Mouse (Mus musculus) brain, embryonic 14.5 days (tissue): ENCODE data around the gene Cnih4. TPM values are rescaled to one million over a fixed set of nuclear protein-coding genes. Genes with fewer than 3 reads are reported as not detected.

Experiments
- DNase-seq: peaks from one replicate; pipeline ENCODE4 v3.0.0-alpha.2; 2011; ENCODE audit warnings: low read depth
- CTCF ChIP-seq: fragments of 200-500 bp; IDR thresholded peaks from 2 replicates; pipeline ENCODE4 v1.5.1; 2012; ENCODE audit warnings: inconsistent platforms, mild to moderate bottlenecking, moderate library complexity, borderline replicate concordance; ENCODE audit not compliant: insufficient read depth, insufficient read length; ENCODE audit errors: extremely low read depth
- POLR2A ChIP-seq: fragments of 200-500 bp; IDR thresholded peaks from 2 replicates; pipeline ENCODE4 v1.6.1; 2012; ENCODE audit warnings: mild to moderate bottlenecking, inconsistent platforms, borderline replicate concordance; ENCODE audit not compliant: poor library complexity, insufficient read depth, insufficient read length, severe bottlenecking; ENCODE audit errors: extremely low read depth
- polyA plus RNA-seq: library from polyadenylated mRNA; depleted of rRNA; stranded (reverse); fragments of >200 nt; gene quantifications from 2 replicates; pipeline ENCODE4 v1.2.3, GENCODE M21; 2012

Cnih4 gene
- polyA plus RNA-seq, 1 experiment = 22.5 TPM

GRCm38 (mm10) chr1:181150827-181151534, 6.5 kb downstream of the Cnih4 start:
- TF ChIP-seq POLR2A (peak; percentile 83; the same call in 1 of the 2 replicates), CTCF (no peak)

DNA sequence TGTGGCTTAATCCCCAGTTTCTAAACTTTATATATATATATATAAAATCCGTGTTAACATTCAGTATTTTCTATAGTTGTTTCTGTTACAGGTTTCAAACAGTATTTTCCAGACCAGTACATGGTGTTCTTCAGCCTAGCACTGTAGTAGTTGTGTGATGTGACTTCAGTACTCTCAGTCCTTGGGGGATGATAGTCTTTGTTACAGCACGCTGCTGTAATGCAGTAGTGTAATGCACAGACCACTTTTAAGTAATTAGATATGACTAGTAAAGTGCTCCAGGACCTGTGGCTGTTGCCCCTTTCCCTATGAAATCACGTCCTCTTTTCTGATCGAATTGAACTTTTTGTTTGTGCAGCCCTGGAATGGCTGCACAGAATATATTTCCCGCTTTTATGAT, 7.0 kb downstream of the Cnih4 start:
- DNase-seq = peak; percentile 22

More at GRCm38 (mm10) chr1:181150827-181151534, 6.5 kb downstream of the Cnih4 start:
- DNase-seq = peak; percentile 96

DNA sequence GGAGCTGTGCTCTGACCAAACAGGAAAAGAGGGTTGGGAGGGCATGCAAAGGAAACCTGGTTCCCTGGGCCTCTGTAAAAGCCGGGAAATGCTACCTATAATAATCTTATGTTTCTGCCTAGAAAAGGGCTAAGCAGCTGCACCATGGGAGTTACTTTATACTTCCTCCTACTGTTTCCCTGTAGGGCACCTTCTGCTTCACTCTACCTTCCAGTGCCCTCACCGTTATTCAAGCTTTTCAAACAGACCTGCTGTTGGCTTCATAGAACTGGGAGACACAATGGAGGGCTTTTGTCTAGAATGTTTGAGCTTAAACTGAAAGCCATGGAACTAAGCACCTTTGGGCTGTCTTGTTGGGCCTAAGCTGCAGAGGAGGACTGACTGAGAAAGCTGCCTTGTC, 23.3 kb downstream of the Cnih4 start:
- TF ChIP-seq CTCF = no peak
- TF ChIP-seq POLR2A = no peak
- no peak for DNase-seq

More for the DNA sequence above, 7.0 kb downstream of the Cnih4 start:
- TF ChIP-seq POLR2A (no peak), CTCF (no peak)

GRCm38 (mm10) chr1:181168377-181168776, 23.9 kb downstream of the Cnih4 start:
- TF ChIP-seq CTCF = no peak
- TF ChIP-seq POLR2A = no peak
- no peak for DNase-seq

- no peak for DNase-seq
- TF ChIP-seq CTCF (no peak), POLR2A (no peak)
Observed at GRCm38 (mm10) chr1:181170210-181170609, 25.7 kb downstream of the Cnih4 start.

GRCm38 (mm10) chr1:181188925-181189324, 44.4 kb downstream of the Cnih4 start:
- no peak for DNase-seq
- TF ChIP-seq POLR2A (no peak), CTCF (no peak)

- no peak for DNase-seq
- TF ChIP-seq POLR2A = no peak
- TF ChIP-seq CTCF = no peak
Observed at GRCm38 (mm10) chr1:181199446-181199845, 55.0 kb downstream of the Cnih4 start.

DNA sequence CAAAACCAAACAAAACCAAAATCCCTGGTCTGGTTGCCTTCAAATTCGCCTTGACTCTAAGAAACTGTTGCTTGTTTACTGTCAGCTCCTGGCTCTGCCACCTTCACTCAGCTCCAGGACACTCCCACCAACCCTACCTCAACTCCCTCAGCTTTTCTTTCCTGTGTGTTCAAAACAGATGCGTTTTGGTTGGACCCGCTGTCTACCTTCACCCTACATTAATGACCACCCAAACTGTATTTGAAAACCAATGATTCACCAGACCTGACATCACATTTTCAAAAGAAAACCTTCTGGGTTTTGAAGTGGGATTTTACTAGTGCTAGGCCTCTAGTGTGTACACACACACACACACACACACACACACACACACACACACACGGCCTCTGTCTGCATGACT, 65.7 kb downstream of the Cnih4 start:
- no peak for TF ChIP-seq CTCF
- TF ChIP-seq POLR2A = no peak
- DNase-seq = peak; percentile 12

GRCm38 (mm10) chr1:181210601-181211402, 66.3 kb downstream of the Cnih4 start:
- no peak for TF ChIP-seq POLR2A
- no peak for TF ChIP-seq CTCF
- DNase-seq = peak; percentile 68

DNA sequence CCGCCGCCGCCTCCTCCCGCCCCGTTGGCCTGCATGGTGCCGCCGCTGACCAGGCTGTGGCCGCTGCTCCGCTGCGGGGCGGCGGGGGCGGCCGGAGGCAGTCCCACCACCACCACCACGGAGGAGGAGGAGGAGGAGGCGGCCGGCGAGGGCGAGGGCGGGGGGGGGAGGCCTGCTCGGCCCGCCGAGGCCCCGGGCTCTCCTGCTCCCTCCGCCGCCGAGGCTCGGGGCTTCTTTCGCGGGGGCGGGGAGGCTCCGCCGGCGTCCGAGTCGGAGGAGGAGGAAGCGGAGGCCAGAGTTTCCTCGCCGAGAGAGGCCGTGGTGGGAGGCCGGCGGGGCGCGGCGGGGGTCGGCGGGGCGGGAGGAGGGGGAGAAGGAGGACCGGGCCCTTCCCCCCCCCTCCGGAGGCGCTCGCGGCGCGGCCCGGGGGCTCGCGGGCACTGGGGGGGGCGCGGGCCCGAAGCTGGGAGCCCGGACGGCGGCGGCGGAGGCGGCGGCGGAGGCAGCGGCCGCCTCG, 67.0 kb downstream of the Cnih4 start:
- TF ChIP-seq CTCF (no peak), POLR2A (no peak)
- peak; percentile 21 for DNase-seq

- peak; percentile 95 for DNase-seq
- TF ChIP-seq CTCF (no peak), POLR2A (peak; percentile 75; the same call in 1 of the 2 replicates)
Observed at GRCm38 (mm10) chr1:181211920-181212633, 67.6 kb downstream of the Cnih4 start, which contains the start of gene Wdr26. Gene Wdr26 (minus strand): TSS chr1:181212001.
